Mouse (Mus musculus) Patski (cell line): ENCODE measurements around the gene Hist1h4h. TPM values are rescaled to one million over a fixed set of nuclear protein-coding genes. Genes with fewer than 3 reads are reported as not detected.
"Not testable (repeated sequence)": the region's sequence is repeated elsewhere in the genome, so short reads cannot be mapped to it uniquely, and the experiment has no call there.

Experiments used
- ATAC-seq: fragments of 100-300 bp; one replicate; pipeline ENCODE4 v1.8.0; 2021
- CTCF ChIA-PET: fragments of 350-600 bp; sonication (Branson Sonifier 250); formaldehyde crosslinking; loops from one replicate; lab custom pipeline; 2022; ENCODE audit warnings: inconsistent platforms; lab: Charles Lee
- POLR2A ChIA-PET: fragments of 350-600 bp; sonication (Branson Sonifier 250); formaldehyde crosslinking; loops from one replicate; lab custom pipeline; 2022; ENCODE audit warnings: antibody characterized with exemption, inconsistent platforms; lab: Charles Lee
- DNase-seq: peaks from one replicate; pipeline ENCODE4 v3.0.0-alpha.2; 2011; ENCODE audit warnings: low read depth, low spot score
- H3K27me3 ChIP-seq: fragments of 371-371 bp; one replicate; pipeline ENCODE4 v1.5.1; 2021
- CTCF ChIP-seq: fragments of 100-300 bp; IDR thresholded peaks from one replicate; pipeline ENCODE4 v1.5.1; 2021
- in situ Hi-C: fragments of 300-500 bp; cut with MboI; formaldehyde crosslinking; loops from 3 replicates; pipeline ENCODE4 v1.11.1; 2018; ENCODE audit warnings: low pct_unique_long_range_greater_than_20kb, mixed read lengths
- polyA plus RNA-seq: library from polyadenylated mRNA; unstranded; gene quantifications from one replicate; pipeline ENCODE4 v1.2.3, GENCODE M21; 2021

Hist1h4h gene
- polyA plus RNA-seq, 1 experiment from 2014 or later, result 7.0 TPM

DNA sequence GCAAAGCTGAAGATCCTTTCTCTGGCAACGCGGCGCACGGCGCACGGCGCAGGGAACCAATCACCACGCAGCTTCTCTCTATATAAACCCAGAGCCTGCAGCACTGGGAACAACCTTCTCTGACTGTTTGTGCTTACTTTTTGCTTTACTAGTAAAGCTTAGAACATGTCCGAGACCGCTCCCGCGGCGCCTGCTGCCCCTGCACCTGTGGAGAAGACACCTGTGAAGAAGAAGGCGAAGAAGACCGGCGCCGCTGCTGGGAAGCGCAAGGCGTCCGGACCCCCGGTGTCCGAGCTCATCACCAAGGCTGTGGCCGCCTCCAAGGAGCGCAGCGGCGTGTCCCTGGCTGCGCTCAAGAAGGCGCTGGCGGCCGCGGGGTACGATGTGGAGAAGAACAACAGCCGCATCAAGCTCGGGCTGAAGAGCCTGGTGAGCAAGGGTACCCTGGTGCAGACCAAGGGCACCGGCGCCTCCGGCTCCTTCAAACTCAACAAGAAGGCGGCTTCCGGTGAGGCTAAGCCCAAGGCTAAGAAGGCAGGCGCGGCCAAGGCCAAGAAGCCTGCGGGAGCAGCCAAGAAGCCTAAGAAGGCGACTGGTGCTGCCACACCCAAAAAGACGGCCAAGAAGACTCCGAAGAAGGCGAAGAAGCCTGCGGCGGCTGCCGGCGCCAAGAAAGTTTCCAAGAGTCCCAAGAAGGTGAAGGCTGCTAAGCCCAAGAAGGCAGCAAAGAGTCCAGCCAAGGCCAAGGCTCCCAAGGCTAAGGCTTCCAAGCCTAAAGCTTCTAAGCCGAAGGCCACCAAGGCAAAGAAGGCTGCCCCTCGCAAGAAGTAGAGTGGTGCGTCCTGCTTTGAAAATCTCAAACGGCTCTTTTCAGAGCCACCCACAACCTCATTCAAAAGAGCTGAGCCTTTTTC lies 24.3 kb downstream of the Hist1h4h start:
- no peaks in the 10 kb centered on the region for H3K27me3 ChIP-seq
- in situ Hi-C loops, result no loop called here
- ATAC-seq, result peak; percentile 71
- ChIA-PET CTCF (interaction anchor here (0.7 to 1.8 kb wide), 4 partner anchors 10 to 196 kb away, joined by 3 to 6 read pairs (median 4); partner anchors contain the start of genes Hist1h1e, Hist1h2ab and Hist1h2af), POLR2A (interaction anchor here (0.8 to 1.6 kb wide), 4 partner anchors 10 to 26 kb away, joined by 3 to 6 read pairs (median 4); partner anchors contain the start of genes Hist1h2ae and Hist1h4d)
- TF ChIP-seq CTCF, result no peak
- DNase-seq, result no peak

- CTCF ChIA-PET, result interaction anchor here (1.3 to 1.4 kb wide), 2 partner anchors 27 to 66 kb away, joined by 3 to 5 read pairs; partner anchors contain the start of gene Hist1h1e
- peak; percentile 42 for ATAC-seq
These were observed 25.1 kb downstream of the Hist1h4h start for GRCm38 (mm10) chr13:23555839-23556416.

GRCm38 (mm10) chr13:23556906-23557305 lies 26.1 kb downstream of the Hist1h4h start:
- ATAC-seq (no peak), DNase-seq (no peak)
- no peak for TF ChIP-seq CTCF
- in situ Hi-C loops, result no loop called here
- ChIA-PET CTCF (interaction anchor here (1.4 kb wide), 1 partner anchor 26 kb away, joined by 3 read pairs; no protein-coding TSS in a partner anchor), POLR2A (interaction anchor here (1.4 kb wide), 2 partner anchors 27 to 65 kb away, joined by 3 to 7 read pairs; no protein-coding TSS in a partner anchor)
- no peaks in the 10 kb centered on the region for H3K27me3 ChIP-seq

More at GRCm38 (mm10) chr13:23555839-23556416, 25.1 kb downstream of the Hist1h4h start:
- POLR2A ChIA-PET, result interaction anchor here (1.4 to 1.6 kb wide), 3 partner anchors 26 to 66 kb away, joined by 3 to 7 read pairs (median 6); partner anchors contain the start of gene Hist1h4d
- no peaks in the 10 kb centered on the region for H3K27me3 ChIP-seq
- in situ Hi-C loops, result no loop called here
- peak; percentile 89 for DNase-seq
- TF ChIP-seq CTCF, result no peak

DNA sequence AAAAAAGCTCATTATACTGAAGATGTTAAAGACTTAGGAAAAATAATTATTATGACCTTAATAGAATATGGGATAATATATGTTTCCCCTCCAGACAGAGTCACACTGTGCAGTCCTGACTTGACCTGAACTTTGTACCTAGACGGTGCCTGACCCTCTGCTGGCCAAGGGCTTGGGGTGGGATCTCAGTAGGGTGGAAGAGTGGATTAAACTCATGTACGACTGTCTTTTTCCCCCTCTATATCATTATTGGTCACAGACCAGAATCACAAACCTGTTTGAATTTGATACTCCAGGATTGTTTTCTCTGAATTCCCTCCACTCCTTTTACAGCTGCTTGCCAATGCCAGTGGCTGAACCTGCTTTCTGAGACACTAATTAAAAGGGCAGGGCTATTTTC lies 29.8 kb downstream of the Hist1h4h start:
- ATAC-seq, DNase-seq, H3K27me3 ChIP-seq, CTCF ChIA-PET: not testable (repeated sequence)
- POLR2A ChIA-PET, result interaction anchor here (0.9 kb wide), 1 partner anchor 10 kb away, joined by 3 read pairs; no protein-coding TSS in a partner anchor
- in situ Hi-C loops, result loop anchor here (10.0 kb wide), 1 partner anchor 134 kb away; the partner anchor contains the start of genes Hist1h1t and Hist1h4c

- ATAC-seq, H3K27me3 ChIP-seq, DNase-seq, CTCF ChIA-PET: not testable (repeated sequence)
- POLR2A ChIA-PET, result interaction anchor here (1.3 kb wide), 1 partner anchor 23 kb away, joined by 3 read pairs; no protein-coding TSS in a partner anchor
- in situ Hi-C loops, result loop anchor here (10.0 kb wide), 1 partner anchor 133 kb away; the partner anchor contains the start of genes Hist1h1t and Hist1h4c
These were observed 30.7 kb downstream of the Hist1h4h start for GRCm38 (mm10) chr13:23561531-23561882.

DNA sequence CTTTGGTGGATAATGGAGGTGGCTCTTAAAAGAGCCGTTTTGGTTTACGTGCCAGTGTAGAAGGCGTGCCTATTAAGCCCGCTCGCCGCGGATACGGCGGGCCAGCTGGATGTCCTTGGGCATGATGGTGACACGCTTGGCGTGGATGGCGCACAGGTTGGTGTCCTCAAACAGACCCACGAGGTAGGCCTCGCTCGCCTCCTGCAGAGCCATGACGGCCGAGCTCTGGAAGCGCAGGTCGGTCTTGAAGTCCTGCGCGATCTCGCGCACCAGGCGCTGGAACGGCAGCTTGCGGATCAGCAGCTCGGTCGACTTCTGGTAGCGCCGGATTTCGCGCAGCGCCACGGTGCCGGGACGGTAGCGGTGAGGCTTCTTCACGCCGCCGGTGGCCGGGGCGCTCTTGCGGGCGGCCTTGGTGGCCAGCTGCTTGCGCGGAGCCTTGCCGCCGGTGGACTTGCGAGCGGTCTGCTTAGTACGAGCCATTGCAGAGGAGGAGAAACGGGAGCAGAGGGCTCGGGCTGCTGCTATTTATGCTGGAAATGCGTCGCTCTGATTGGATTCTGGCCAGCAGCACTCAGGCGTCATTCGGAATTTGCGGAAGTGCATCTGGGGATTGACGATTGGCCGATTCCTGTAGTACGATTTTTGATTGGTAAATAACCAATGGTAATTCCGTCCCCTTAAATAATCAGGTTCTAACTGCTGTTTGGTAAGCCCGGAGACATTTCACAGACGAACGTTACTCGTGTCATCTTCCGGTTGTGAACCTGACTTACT lies 31.2 kb downstream of the Hist1h4h start, which contains the start of gene Hist1h3e:
Gene Hist1h3e, minus strand, starts transcription at position 487 of the 777 bp plus-strand sequence.
- in situ Hi-C loops, result loop anchor here (10.0 kb wide), 1 partner anchor 133 kb away; the partner anchor contains the start of genes Hist1h1t and Hist1h4c

DNA sequence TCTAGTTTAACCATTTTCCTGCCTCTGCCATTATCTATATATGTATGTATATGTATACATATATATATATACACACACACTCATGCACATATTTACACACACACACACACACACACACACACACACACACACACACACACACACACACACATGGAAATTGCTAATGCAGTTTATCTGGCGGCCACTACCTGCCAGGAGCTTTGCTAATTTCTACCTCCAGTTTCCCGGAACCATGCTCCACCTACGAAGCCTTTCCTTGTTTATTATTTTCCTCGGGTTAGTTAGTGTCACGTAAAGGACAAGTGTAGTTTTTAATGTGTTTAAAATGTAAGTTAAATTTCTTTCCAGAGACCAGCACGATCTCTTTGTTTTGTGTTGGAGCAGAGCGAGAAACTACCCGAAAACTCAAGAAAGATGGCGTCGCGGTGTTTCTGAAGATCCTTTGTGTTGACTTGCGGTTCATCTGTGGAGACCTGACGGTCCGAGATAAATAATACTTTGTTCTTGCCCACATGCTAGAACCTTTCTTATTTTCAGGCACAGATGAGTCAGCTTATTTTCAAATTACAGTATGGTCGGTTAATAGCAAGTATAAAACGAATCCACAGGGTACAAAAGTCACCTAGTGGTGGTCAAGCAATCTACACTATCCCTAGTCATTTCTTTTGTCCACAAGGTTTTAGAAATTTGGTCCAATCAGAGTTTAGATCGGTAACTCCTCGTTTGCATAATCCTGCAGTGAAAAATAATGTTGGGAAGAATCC lies 32.0 kb downstream of the Hist1h4h start:
- ATAC-seq (peak; percentile 54), DNase-seq (no peak)
- no peaks in the 10 kb centered on the region for H3K27me3 ChIP-seq
- POLR2A ChIA-PET, result interaction anchor here (0.6 to 1.3 kb wide), 3 partner anchors 12 to 177 kb away, joined by 3 read pairs; no protein-coding TSS in a partner anchor
- TF ChIP-seq CTCF, result peak; percentile 56
- in situ Hi-C loops, result loop anchor here (10.0 kb wide), 1 partner anchor 132 kb away; the partner anchor contains the start of genes Hist1h1t and Hist1h4c
- CTCF ChIA-PET, result no interaction called here

More for the DNA sequence above, 31.2 kb downstream of the Hist1h4h start, which contains the start of gene Hist1h3e:
- POLR2A ChIA-PET, result interaction anchor here (1.3 kb wide), 1 partner anchor 22 kb away, joined by 3 read pairs; no protein-coding TSS in a partner anchor
- CTCF ChIA-PET, H3K27me3 ChIP-seq: not testable (repeated sequence)
- DNase-seq (peak; percentile 97), ATAC-seq (peak; percentile 83)

GRCm38 (mm10) chr13:23564482-23564881 lies 33.6 kb downstream of the Hist1h4h start:
- H3K27me3 ChIP-seq, result no peaks in the 10 kb centered on the region
- no peak for TF ChIP-seq CTCF
- ATAC-seq (no peak), DNase-seq (no peak)
- POLR2A ChIA-PET, result interaction anchor here (0.5 to 1.0 kb wide), 2 partner anchors 9 to 23 kb away, joined by 3 to 4 read pairs; no protein-coding TSS in a partner anchor
- in situ Hi-C loops, result loop anchor here (10.0 kb wide), 1 partner anchor 130 kb away; the partner anchor contains the start of genes Hist1h1t and Hist1h4c
- CTCF ChIA-PET, result no interaction called here

GRCm38 (mm10) chr13:23570261-23571021 lies 39.6 kb downstream of the Hist1h4h start:
- CTCF ChIA-PET, H3K27me3 ChIP-seq, ATAC-seq, in situ Hi-C loops, DNase-seq: not testable (repeated sequence)
- POLR2A ChIA-PET, result interaction anchor here (0.9 to 1.9 kb wide), 4 partner anchors 10 to 127 kb away, joined by 3 to 5 read pairs (median 4); partner anchors contain the start of genes Hist1h4c and Hist1h4d
